Mouse (Mus musculus) kidney, postnatal 14 days (tissue): ENCODE measurements around the gene Pcbp1.

Experiments
- DNase-seq: peaks from one replicate; pipeline ENCODE4 v3.0.0; 2022; ENCODE audit warnings: mixed read lengths

Pcbp1 gene

GRCm38 (mm10) chr6:86523755-86524434 is 2.2 kb downstream of the Pcbp1 start:
- DNase-seq, result peak; percentile 30

GRCm38 (mm10) chr6:86523242-86523754 is 2.8 kb downstream of the Pcbp1 start:
- DNase-seq, result peak; percentile 8

- no peak for DNase-seq
These were observed 3.9 kb downstream of the Pcbp1 start for GRCm38 (mm10) chr6:86522001-86522911.

- DNase-seq, result peak; percentile 49
These were observed 6.3 kb downstream of the Pcbp1 start for GRCm38 (mm10) chr6:86519767-86520345.

- peak; percentile 78 for DNase-seq
These were observed 10.1 kb downstream of the Pcbp1 start for GRCm38 (mm10) chr6:86516021-86516420.

GRCm38 (mm10) chr6:86513296-86513695 is 12.8 kb downstream of the Pcbp1 start:
- DNase-seq, result no peak

- no peak for DNase-seq
These were observed 15.1 kb downstream of the Pcbp1 start for GRCm38 (mm10) chr6:86510979-86511378.

- DNase-seq, result no peak
These were observed 16.3 kb downstream of the Pcbp1 start for GRCm38 (mm10) chr6:86509866-86510200.

GRCm38 (mm10) chr6:86509194-86509865 is 16.8 kb downstream of the Pcbp1 start:
- DNase-seq, result no peak

GRCm38 (mm10) chr6:86508736-86509135 is 17.4 kb downstream of the Pcbp1 start:
- DNase-seq, result no peak

GRCm38 (mm10) chr6:86507116-86507515 is 19.0 kb downstream of the Pcbp1 start:
- no peak for DNase-seq

- DNase-seq, result no peak
These were observed 19.8 kb downstream of the Pcbp1 start for GRCm38 (mm10) chr6:86506309-86506708.

GRCm38 (mm10) chr6:86505671-86506070 is 20.4 kb downstream of the Pcbp1 start:
- DNase-seq, result no peak

- DNase-seq, result no peak
These were observed 22.6 kb downstream of the Pcbp1 start for GRCm38 (mm10) chr6:86503513-86503912.

GRCm38 (mm10) chr6:86499571-86500109 is 26.5 kb downstream of the Pcbp1 start:
- DNase-seq, result no peak

GRCm38 (mm10) chr6:86497942-86498732 is 28.0 kb downstream of the Pcbp1 start:
- peak; percentile 37 for DNase-seq

GRCm38 (mm10) chr6:86497071-86497815 is 28.9 kb downstream of the Pcbp1 start:
- DNase-seq, result peak; percentile 75

- no peak for DNase-seq
These were observed 29.5 kb downstream of the Pcbp1 start for GRCm38 (mm10) chr6:86496585-86496984.

GRCm38 (mm10) chr6:86496127-86496526 is 30.0 kb downstream of the Pcbp1 start:
- DNase-seq, result peak; percentile 36

- no peak for DNase-seq
These were observed 30.5 kb downstream of the Pcbp1 start for GRCm38 (mm10) chr6:86495661-86496060.

GRCm38 (mm10) chr6:86494767-86495166 is 31.4 kb downstream of the Pcbp1 start:
- DNase-seq, result no peak
